Mouse (Mus musculus): ENCODE measurements around the gene Vmn2r102.

The Vmn2r102 gene

DNA sequence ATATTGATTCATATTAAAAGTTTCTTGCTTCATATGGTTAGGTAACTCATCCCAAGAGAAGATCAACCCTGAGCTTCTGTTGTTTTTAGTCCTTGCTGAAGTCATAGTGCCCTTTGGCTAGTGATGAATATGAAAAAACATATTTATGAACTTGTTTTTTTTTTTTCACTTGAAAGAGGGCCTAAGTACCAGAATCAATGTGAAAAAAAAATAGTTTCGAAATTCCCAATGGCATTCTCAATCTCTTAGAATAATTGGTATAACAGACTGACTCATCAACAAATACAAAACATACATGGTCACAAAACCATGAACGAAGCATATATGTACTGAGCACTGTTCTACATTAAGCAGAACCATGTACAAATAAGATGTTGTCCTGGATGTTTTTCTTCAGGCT lies at the start of gene Vmn2r102:
TSS of gene Vmn2r102 (plus strand) at position 301 of the 400 bp plus-strand sequence.
- no peak for DNase-seq (ENCODE audit: low spot score in 2 of 2)

DNA sequence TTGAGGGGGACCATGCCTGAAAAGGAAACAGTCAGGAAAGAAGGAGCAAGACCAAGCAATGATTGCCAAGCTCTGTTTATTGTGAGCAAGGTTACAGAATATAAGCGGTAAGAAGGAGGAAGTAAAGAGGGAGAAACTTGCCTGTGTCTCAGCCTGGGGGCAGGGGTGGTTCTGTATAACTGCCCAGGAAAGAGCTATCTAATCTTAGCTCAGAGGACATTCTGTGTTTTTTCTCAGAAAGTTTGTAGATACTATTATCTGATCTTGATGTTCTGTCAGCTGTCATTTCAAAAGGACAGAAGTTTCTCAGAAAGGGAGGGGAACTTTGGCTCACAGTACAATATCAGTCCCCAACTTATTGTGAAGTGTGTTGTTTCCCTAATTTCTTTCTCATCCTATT lies 30.8 kb upstream of the Vmn2r102 start:
- no peak for DNase-seq (ENCODE audit: low spot score in 2 of 2)

DNA sequence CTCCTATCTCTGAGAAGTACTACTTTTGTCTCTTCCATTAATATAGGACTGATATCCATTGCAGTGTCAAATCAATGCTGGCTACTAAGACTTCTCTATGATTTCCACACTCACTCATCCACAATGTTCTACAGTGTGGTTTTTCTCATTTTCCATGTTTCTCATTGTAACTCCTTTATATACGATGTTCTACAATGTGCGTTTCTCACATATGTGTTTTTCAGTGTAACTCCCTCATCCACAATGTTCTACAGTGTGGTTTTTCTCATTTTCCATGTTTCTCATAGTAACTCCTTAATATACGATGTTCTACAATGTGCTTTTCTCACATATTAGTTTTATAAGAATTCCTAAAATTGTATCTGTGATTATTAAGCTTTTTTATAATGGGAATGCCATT lies 1.7 kb upstream of the Vmn2r102 start:
- DNase-seq (ENCODE audit: low spot score in 2 of 2): no peak

DNA sequence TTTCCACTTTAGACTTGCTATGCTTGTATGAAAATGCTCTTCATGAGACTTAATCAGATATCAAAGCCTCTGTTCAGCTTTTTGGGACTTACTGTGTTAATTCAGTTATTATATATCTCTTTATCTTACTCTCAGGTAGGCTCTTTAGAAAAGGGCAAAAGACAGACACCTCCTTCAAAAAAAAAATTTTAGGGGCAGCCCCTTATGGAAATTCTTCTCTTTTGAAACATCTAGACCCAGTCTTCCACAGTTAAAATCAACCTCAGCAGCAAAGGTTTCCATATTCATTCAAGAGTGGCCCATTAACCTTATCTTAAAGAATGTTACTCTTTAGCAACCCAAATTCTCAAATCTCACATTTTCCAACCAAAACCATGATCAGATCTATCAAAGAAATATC lies 31.9 kb downstream of the Vmn2r102 start:
- no peak for DNase-seq (ENCODE audit: low spot score in 2 of 2)

Data from natural killer cell, adult 2 months (primary cell).